Mouse (Mus musculus) intestine, embryonic 15.5 days (tissue): Measurements from ENCODE around the gene Pfkfb3. TPM values are rescaled to one million over a fixed set of nuclear protein-coding genes. Genes with fewer than 3 reads are reported as not detected.

Experiments
- ATAC-seq: fragments of 200-750 bp; cut with Nextera tagmentation; 2 replicates; pipeline ENCODE4 v1.8.0; 2017; ENCODE audit warnings: moderate TSS enrichment, moderate library complexity
- H3K27ac ChIP-seq: fragments of 300-500 bp; sonication (generic); 2 replicates; pipeline ENCODE4 v1.5.1; 2015; ENCODE audit warnings: mild to moderate bottlenecking, inconsistent platforms
- H3K27me3 ChIP-seq: fragments of 300-500 bp; sonication (generic); replicated peaks from 2 replicates; pipeline ENCODE4 v1.6.1; 2015; ENCODE audit warnings: inconsistent platforms
- H3K36me3 ChIP-seq: fragments of 300-500 bp; sonication (generic); 2 replicates; pipeline ENCODE4 v1.6.1; 2015; ENCODE audit warnings: inconsistent platforms
- H3K4me1 ChIP-seq: fragments of 300-500 bp; sonication (generic); replicated peaks from 2 replicates; pipeline ENCODE4 v1.6.1; 2015; ENCODE audit warnings: inconsistent platforms
- H3K4me2 ChIP-seq: fragments of 300-500 bp; sonication (generic); replicated peaks from 2 replicates; pipeline ENCODE4 v1.6.1; 2015; ENCODE audit warnings: mild to moderate bottlenecking, inconsistent platforms
- H3K4me3 ChIP-seq: fragments of 300-500 bp; sonication (generic); replicated peaks from 2 replicates; pipeline ENCODE4 v1.5.1; 2015; ENCODE audit warnings: inconsistent platforms
- H3K9ac ChIP-seq: fragments of 300-500 bp; sonication (generic); 2 replicates; pipeline ENCODE4 v1.6.1; 2015; ENCODE audit warnings: inconsistent platforms
- H3K9me3 ChIP-seq: fragments of 300-500 bp; sonication (generic); 2 replicates; pipeline ENCODE4 v1.6.1; 2016; ENCODE audit warnings: inconsistent platforms
- WGBS: fragments of 180-500 bp; shearing (Covaris S2); methylation state at CpG from one replicate; pipeline ENCODE4 v1.1.7; 2015; 5-methylcytosine and 5-hydroxymethylcytosine counted together
- polyA plus RNA-seq: library from polyadenylated mRNA; unstranded; fragments of >200 nt; fragmentation: Nextera tagmentation; extraction: Ambion mirVana; gene quantifications from 2 replicates; pipeline ENCODE4 v1.2.1, GENCODE M21; 2015

Pfkfb3 gene
- polyA plus RNA-seq = 18.9 and 20.7 TPM in 2 replicates

- 1% methylated on average over 67 of the region's 67 CpGs for WGBS
- peak within 1 kb of the TSS; percentile 99 for H3K4me2 ChIP-seq
- peak within 1 kb of the TSS; percentile 60 for H3K9ac ChIP-seq
- no peak within 1 kb of the TSS; the same call in 1 of the 2 replicates for H3K27ac ChIP-seq
- H3K9me3 ChIP-seq = no peaks in the 10 kb centered on the region
- ATAC-seq = peak; percentile 86
- H3K36me3 ChIP-seq = no peaks in the 10 kb centered on the region
- H3K27me3 ChIP-seq = 0 out of 2 replicates have a peak, but pooled peaks cover 2% of the 10 kb centered on the region
- peaks cover 9% of the 10 kb centered on the region for H3K4me1 ChIP-seq
- H3K4me3 ChIP-seq = peak within 1 kb of the TSS; percentile 60
Observed at GRCm38 (mm10) chr2:11553471-11554400, at the start of gene Pfkfb3. TSS of gene Pfkfb3 (minus strand) at chr2:11554077.

GRCm38 (mm10) chr2:11602506-11603489 lies 48.9 kb upstream of the Pfkfb3 start:
- WGBS = under 1% methylated on average over 78 of the region's 78 CpGs
- H3K36me3 ChIP-seq = peaks cover 7% of the 10 kb centered on the region; the same call in 1 of the 2 replicates
- peaks cover 6% of the 10 kb centered on the region; the same call in 1 of the 2 replicates for H3K4me1 ChIP-seq
- peak overlapping the region; percentile 69 for H3K4me2 ChIP-seq
- peak overlapping the region; percentile 71 for H3K4me3 ChIP-seq
- peak; percentile 99 for ATAC-seq
- H3K27ac ChIP-seq = peak overlapping the region; percentile 58
- no peaks in the 10 kb centered on the region for H3K9me3 ChIP-seq
- peak overlapping the region; percentile 83 for H3K9ac ChIP-seq
- no peaks in the 10 kb centered on the region for H3K27me3 ChIP-seq

- Histone ChIP-seq H3K9me3 (no peaks in the 10 kb centered on the region), H3K4me1 (peaks cover 6% of the 10 kb centered on the region; the same call in 1 of the 2 replicates), H3K9ac (peak overlapping the region; percentile 83; the same call in 1 of the 2 replicates), H3K4me2 (peak overlapping the region; percentile 69), H3K27ac (no peak overlapping the region), H3K4me3 (peak overlapping the region; percentile 71), H3K27me3 (no peaks in the 10 kb centered on the region), H3K36me3 (peaks cover 13% of the 10 kb centered on the region)
- no peak for ATAC-seq
- WGBS = 76% methylated on average over 6 of the region's 6 CpGs
Observed at GRCm38 (mm10) chr2:11601795-11602194, 47.9 kb upstream of the Pfkfb3 start.

DNA sequence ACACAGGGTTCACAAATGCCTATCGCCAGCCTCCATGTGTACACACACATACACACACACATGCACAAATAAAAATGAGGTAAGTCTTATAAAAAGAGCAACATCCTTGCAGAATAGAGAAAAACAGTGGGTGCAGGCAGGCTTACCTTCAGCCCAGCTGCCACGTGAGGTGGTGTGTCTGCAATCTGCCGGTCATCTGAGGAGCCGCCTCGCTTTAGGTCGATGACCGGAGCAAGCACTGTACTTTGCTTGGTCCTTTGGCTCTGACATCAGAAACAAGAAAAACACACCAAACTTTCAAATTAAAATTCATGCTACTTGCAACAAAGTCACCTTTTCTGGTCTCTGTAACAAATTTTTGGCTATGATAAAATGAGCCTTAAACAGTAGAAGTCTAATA lies 44.0 kb upstream of the Pfkfb3 start:
- no peak for ATAC-seq
- Histone ChIP-seq H3K27ac (no peak overlapping the region), H3K36me3 (peaks cover 31% of the 10 kb centered on the region), H3K9ac (no peak overlapping the region), H3K27me3 (no peaks in the 10 kb centered on the region), H3K9me3 (no peaks in the 10 kb centered on the region), H3K4me2 (no peak overlapping the region), H3K4me3 (no peak overlapping the region), H3K4me1 (peaks cover 6% of the 10 kb centered on the region; the same call in 1 of the 2 replicates)
- 97% methylated on average over 7 of the region's 7 CpGs for WGBS

DNA sequence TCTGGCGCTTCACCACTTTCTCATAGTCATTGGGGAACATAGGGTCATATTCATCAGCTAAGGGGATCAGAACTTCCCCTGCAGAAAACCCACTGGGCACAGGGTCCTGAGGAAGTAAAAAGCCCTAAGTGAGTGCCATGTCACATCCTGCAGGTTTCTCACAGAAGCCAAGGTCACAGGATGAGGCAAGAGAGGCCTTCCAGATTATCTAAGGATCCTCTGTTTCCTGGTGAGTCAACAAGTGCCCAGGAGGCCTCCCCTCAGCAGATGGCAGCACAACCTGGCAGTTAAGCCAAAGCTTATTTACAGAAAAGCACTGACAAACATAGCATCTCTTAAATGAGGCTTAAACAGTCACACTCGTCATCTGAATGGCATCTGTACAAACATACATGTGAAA lies 42.8 kb upstream of the Pfkfb3 start:
- Histone ChIP-seq H3K36me3 (peaks cover 31% of the 10 kb centered on the region), H3K4me3 (no peak overlapping the region), H3K27ac (no peak overlapping the region), H3K9ac (no peak overlapping the region), H3K4me1 (peaks cover 3% of the 10 kb centered on the region; the same call in 1 of the 2 replicates), H3K4me2 (no peak overlapping the region), H3K9me3 (no peaks in the 10 kb centered on the region), H3K27me3 (no peaks in the 10 kb centered on the region)
- 85% methylated on average over 2 of the region's 2 CpGs for WGBS
- ATAC-seq = no peak

DNA sequence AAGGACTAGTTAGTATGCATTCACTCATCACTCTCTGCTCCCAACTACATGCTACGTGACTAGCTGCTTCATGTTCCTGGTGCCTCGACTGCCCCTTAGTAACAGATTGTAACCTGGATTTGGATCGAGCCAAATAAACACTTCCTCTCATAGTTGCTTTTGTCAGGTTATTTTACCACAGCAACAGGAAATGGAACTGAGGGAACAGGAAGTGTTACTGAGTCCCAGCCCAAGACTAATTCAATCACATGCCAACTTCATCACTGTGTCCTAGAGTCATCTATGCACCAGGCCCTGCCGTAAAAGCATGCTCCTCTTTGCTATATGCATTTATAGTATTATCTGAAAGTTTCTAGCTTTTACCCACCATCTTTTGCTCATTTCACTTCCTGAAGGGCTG lies 34.1 kb upstream of the Pfkfb3 start:
- WGBS = 93% methylated on average over 4 of the region's 4 CpGs
- H3K36me3 ChIP-seq = peaks cover 39% of the 10 kb centered on the region
- ATAC-seq = no peak
- no peak overlapping the region for H3K4me3 ChIP-seq
- H3K9me3 ChIP-seq = no peaks in the 10 kb centered on the region
- no peak overlapping the region for H3K9ac ChIP-seq
- H3K27ac ChIP-seq = no peak overlapping the region
- no peaks in the 10 kb centered on the region for H3K4me1 ChIP-seq
- H3K27me3 ChIP-seq = no peaks in the 10 kb centered on the region
- no peak overlapping the region for H3K4me2 ChIP-seq

DNA sequence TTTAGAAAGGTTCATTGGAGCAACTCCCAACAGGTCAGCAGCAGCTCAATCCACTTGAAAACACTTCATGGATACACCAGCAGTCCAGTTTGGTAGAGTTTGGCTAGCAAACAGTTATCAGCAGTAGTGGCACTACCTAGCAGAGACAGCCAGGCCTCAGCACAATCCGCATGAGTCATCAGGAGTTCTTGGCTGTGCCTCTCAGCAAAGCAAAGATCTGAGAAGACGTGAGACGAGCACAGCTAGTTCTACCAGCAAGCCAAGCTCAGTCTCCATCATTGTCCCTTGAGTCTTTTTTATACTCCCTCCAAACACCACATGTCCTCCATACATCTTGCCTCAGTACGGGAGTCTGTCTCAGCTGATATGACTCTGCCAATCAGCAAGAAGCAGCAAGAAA lies 25.5 kb upstream of the Pfkfb3 start:
- ATAC-seq = no peak
- no peak overlapping the region for H3K4me3 ChIP-seq
- no peak overlapping the region for H3K9ac ChIP-seq
- H3K4me1 ChIP-seq = no peaks in the 10 kb centered on the region
- no peaks in the 10 kb centered on the region for H3K27me3 ChIP-seq
- WGBS = 95% methylated on average over 4 of the region's 4 CpGs
- H3K27ac ChIP-seq = no peak overlapping the region
- no peaks in the 10 kb centered on the region for H3K9me3 ChIP-seq
- H3K36me3 ChIP-seq = no peaks in the 10 kb centered on the region
- H3K4me2 ChIP-seq = no peak overlapping the region

- no peak for ATAC-seq
Observed at GRCm38 (mm10) chr2:11578187-11578586, 24.3 kb upstream of the Pfkfb3 start.

GRCm38 (mm10) chr2:11573684-11574083 lies 19.8 kb upstream of the Pfkfb3 start:
- Histone ChIP-seq H3K4me3 (no peak overlapping the region), H3K9me3 (no peaks in the 10 kb centered on the region), H3K9ac (no peak overlapping the region), H3K4me2 (no peak overlapping the region), H3K36me3 (no peaks in the 10 kb centered on the region), H3K27me3 (no peaks in the 10 kb centered on the region), H3K27ac (no peak overlapping the region), H3K4me1 (no peaks in the 10 kb centered on the region)
- WGBS = 90% methylated on average over 1 of the region's 1 CpGs
- no peak for ATAC-seq

More at GRCm38 (mm10) chr2:11578187-11578586, 24.3 kb upstream of the Pfkfb3 start:
- Histone ChIP-seq H3K36me3 (no peaks in the 10 kb centered on the region), H3K4me2 (no peak overlapping the region), H3K27me3 (no peaks in the 10 kb centered on the region), H3K4me1 (no peaks in the 10 kb centered on the region), H3K9me3 (no peaks in the 10 kb centered on the region), H3K27ac (no peak overlapping the region), H3K4me3 (no peak overlapping the region), H3K9ac (no peak overlapping the region)
- 77% methylated on average over 6 of the region's 6 CpGs for WGBS

DNA sequence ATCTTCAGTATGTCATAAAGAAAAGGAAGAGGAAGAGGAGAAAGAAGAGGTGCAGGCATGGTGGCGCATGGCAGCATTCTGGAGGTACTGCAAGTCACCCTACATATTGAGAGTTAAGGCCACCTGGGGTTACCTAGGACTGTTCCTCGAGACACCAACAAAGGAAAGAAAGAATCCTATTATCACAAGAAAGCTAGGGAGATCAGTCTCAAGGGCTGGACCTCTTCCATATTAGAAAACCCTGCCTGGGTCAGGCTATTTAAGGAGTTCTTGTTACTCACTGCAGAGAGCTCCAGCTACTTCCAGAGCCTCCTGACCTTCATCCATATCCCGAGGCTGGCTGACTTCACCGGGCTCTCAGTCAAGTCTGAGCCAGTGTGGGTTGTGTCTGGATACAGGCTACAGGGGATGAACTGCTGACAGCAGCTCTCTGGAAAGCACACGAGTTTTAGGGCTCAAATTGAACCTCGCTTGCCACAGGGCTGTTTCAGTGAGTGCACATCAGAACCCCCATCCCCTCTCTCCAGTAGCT lies 17.2 kb upstream of the Pfkfb3 start:
- no peak overlapping the region for H3K4me2 ChIP-seq
- H3K9ac ChIP-seq = no peak overlapping the region
- H3K9me3 ChIP-seq = no peaks in the 10 kb centered on the region
- no peaks in the 10 kb centered on the region for H3K36me3 ChIP-seq
- H3K4me3 ChIP-seq = no peak overlapping the region
- no peak overlapping the region for H3K27ac ChIP-seq
- H3K27me3 ChIP-seq = no peaks in the 10 kb centered on the region
- WGBS = 53% methylated on average over 6 of the region's 6 CpGs
- no peak for ATAC-seq
- no peaks in the 10 kb centered on the region for H3K4me1 ChIP-seq

GRCm38 (mm10) chr2:11568471-11568870 lies 14.6 kb upstream of the Pfkfb3 start:
- 87% methylated on average over 7 of the region's 7 CpGs for WGBS
- H3K9me3 ChIP-seq = no peaks in the 10 kb centered on the region

More at GRCm38 (mm10) chr2:11568471-11568870, 14.6 kb upstream of the Pfkfb3 start:
- H3K9ac ChIP-seq = no peak overlapping the region
- no peaks in the 10 kb centered on the region for H3K36me3 ChIP-seq
- H3K27ac ChIP-seq = no peak overlapping the region
- no peak overlapping the region for H3K4me3 ChIP-seq
- H3K27me3 ChIP-seq = no peaks in the 10 kb centered on the region
- no peaks in the 10 kb centered on the region for H3K4me1 ChIP-seq
- H3K4me2 ChIP-seq = no peak overlapping the region
- ATAC-seq = no peak
